Mouse (Mus musculus) limb, embryonic 13.5 days (tissue): Measurements from ENCODE around the gene Fam234b. TPM values are rescaled to one million over a fixed set of nuclear protein-coding genes. Genes with fewer than 3 reads are reported as not detected.

ENCODE experiments used
- ATAC-seq: fragments of 200-750 bp; cut with Nextera tagmentation; 2 replicates; pipeline ENCODE4 v1.8.0; 2017; ENCODE audit warnings: low read depth, moderate number of reproducible peaks, moderate TSS enrichment; ENCODE audit not compliant: low FRiP score
- H3K27ac ChIP-seq: fragments of 300-500 bp; sonication (generic); 2 replicates; pipeline ENCODE4 v1.5.1; 2015; ENCODE audit warnings: inconsistent platforms, mild to moderate bottlenecking, moderate library complexity
- H3K27me3 ChIP-seq: fragments of 300-500 bp; sonication (generic); 2 replicates; pipeline ENCODE4 v1.6.1; 2015; ENCODE audit warnings: mild to moderate bottlenecking, inconsistent platforms
- H3K36me3 ChIP-seq: fragments of 300-500 bp; sonication (generic); 2 replicates; pipeline ENCODE4 v1.6.1; 2015; ENCODE audit warnings: inconsistent platforms, mild to moderate bottlenecking, moderate library complexity
- H3K4me1 ChIP-seq: fragments of 300-500 bp; sonication (generic); 2 replicates; pipeline ENCODE4 v1.6.1; 2015; ENCODE audit warnings: inconsistent platforms
- H3K4me2 ChIP-seq: fragments of 300-500 bp; sonication (generic); replicated peaks from 2 replicates; pipeline ENCODE4 v1.6.1; 2015; ENCODE audit warnings: inconsistent platforms, mild to moderate bottlenecking, moderate library complexity
- H3K4me3 ChIP-seq: fragments of 300-500 bp; sonication (generic); 2 replicates; pipeline ENCODE4 v1.5.1; 2015; ENCODE audit warnings: moderate library complexity, mild to moderate bottlenecking, inconsistent platforms
- H3K9ac ChIP-seq: fragments of 300-500 bp; sonication (generic); 2 replicates; pipeline ENCODE4 v1.6.1; 2015; ENCODE audit warnings: mild to moderate bottlenecking, inconsistent platforms
- H3K9me3 ChIP-seq: fragments of 300-500 bp; sonication (generic); 2 replicates; pipeline ENCODE4 v1.6.1; 2016; ENCODE audit warnings: inconsistent platforms
- WGBS: fragments of 180-500 bp; shearing (Covaris S2); methylation state at CpG from one replicate; pipeline ENCODE4 v1.1.7; 2015; 5-methylcytosine and 5-hydroxymethylcytosine counted together
- polyA plus RNA-seq: library from polyadenylated mRNA; unstranded; fragments of >200 nt; fragmentation: Nextera tagmentation; extraction: Ambion mirVana; gene quantifications from 2 replicates; pipeline ENCODE4 v1.2.1, GENCODE M21; 2015

Fam234b gene
- polyA plus RNA-seq, 1 experiment from 2014 or later = 30.3 TPM

DNA sequence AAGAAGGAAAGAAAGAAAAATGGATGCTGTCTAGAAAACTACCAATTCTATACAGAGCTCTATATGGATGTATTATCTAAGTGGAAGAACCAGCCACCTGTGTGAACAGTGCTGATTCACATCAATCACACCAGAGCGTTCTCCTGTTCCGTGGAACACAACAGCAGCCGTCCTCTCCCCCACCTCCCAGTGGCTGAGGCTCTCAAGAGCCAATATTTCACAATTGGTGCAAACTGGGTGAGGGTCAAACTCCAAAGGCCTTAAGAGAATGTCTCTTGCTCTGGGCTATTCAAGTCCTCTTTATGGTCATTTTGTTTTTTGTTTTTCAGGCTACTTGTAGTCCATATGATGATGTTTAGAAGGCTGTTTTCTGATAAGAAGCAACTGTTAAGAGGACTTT lies 32.6 kb upstream of the Fam234b start:
- Histone ChIP-seq H3K27me3 (no peaks in the 10 kb centered on the region), H3K27ac (no peak overlapping the region), H3K4me2 (no peak overlapping the region), H3K4me3 (no peak overlapping the region), H3K36me3 (no peaks in the 10 kb centered on the region), H3K9me3 (no peaks in the 10 kb centered on the region), H3K4me1 (peaks cover 11% of the 10 kb centered on the region), H3K9ac (no peak overlapping the region)
- WGBS = 67% methylated on average over 3 of the region's 3 CpGs
- no peak for ATAC-seq

DNA sequence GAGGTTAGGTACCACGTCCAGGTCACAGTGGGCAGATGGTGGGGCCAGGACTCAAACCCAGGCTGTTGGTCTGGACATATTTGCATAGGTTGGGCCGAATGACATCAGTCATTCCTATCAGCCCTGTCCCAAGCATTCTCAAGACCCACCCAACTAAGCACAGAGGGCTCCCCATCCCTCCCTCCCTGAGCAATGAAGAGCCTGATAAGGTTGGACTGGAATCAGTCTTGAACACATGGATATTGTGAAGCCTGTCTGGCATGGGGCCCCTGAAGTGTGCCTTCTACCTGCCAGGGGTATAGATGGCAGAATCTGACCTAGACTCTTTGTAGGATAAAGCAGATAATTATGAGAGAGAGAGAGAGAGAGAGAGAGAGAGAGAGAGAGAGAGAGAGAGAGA lies 32.1 kb upstream of the Fam234b start:
- no peak for ATAC-seq
- Histone ChIP-seq H3K4me1 (peaks cover 11% of the 10 kb centered on the region), H3K4me3 (no peak overlapping the region), H3K9me3 (no peaks in the 10 kb centered on the region), H3K4me2 (no peak overlapping the region), H3K27me3 (no peaks in the 10 kb centered on the region), H3K36me3 (no peaks in the 10 kb centered on the region), H3K9ac (no peak overlapping the region), H3K27ac (no peak overlapping the region)
- 84% methylated on average over 2 of the region's 2 CpGs for WGBS

DNA sequence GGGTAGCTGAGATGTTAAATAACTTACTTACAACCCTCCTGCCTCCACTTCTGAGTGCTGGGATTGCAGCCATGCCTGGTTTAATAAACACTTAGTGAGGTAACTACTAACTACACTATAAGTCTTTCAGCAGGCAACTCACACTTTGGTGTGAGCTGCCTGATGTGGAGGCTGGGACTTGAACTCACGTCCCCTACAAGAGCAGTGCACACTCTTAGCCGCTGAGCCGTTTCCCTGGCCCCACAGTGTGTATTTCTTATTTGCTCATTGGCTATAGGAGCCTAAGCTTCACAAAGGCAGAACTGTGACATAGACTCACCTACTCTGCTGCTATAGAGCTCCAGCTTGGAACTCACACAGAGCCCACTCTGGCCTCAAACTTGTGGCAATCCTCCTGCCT lies 31.5 kb upstream of the Fam234b start:
- H3K9me3 ChIP-seq = no peaks in the 10 kb centered on the region
- H3K36me3 ChIP-seq = no peaks in the 10 kb centered on the region
- peaks cover 11% of the 10 kb centered on the region for H3K4me1 ChIP-seq
- no peak overlapping the region for H3K4me2 ChIP-seq
- H3K27me3 ChIP-seq = no peaks in the 10 kb centered on the region
- no peak overlapping the region for H3K9ac ChIP-seq
- 92% methylated on average over 3 of the region's 3 CpGs for WGBS
- no peak overlapping the region for H3K27ac ChIP-seq
- no peak for ATAC-seq
- H3K4me3 ChIP-seq = no peak overlapping the region

DNA sequence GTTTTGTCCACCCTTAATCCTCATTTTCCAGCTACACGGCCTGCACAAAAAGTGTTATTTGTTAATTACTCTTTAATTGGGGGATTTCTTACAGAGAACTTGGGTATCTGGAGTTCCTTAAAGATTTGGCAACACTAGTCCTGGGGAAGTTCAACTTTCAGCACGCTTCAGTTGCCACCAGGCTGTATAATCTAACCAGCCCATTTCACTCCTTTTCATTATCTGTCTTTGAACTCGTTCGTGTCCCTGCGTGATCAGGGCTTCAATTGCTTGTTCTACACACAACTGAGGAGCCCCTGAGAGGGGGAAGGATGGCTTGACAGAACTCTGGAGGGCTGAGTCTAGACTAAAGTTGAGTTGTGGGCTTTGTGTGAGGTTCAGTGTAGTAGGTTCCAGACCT lies 31.1 kb upstream of the Fam234b start:
- Histone ChIP-seq H3K4me3 (no peak overlapping the region), H3K9me3 (no peaks in the 10 kb centered on the region), H3K27ac (no peak overlapping the region)

DNA sequence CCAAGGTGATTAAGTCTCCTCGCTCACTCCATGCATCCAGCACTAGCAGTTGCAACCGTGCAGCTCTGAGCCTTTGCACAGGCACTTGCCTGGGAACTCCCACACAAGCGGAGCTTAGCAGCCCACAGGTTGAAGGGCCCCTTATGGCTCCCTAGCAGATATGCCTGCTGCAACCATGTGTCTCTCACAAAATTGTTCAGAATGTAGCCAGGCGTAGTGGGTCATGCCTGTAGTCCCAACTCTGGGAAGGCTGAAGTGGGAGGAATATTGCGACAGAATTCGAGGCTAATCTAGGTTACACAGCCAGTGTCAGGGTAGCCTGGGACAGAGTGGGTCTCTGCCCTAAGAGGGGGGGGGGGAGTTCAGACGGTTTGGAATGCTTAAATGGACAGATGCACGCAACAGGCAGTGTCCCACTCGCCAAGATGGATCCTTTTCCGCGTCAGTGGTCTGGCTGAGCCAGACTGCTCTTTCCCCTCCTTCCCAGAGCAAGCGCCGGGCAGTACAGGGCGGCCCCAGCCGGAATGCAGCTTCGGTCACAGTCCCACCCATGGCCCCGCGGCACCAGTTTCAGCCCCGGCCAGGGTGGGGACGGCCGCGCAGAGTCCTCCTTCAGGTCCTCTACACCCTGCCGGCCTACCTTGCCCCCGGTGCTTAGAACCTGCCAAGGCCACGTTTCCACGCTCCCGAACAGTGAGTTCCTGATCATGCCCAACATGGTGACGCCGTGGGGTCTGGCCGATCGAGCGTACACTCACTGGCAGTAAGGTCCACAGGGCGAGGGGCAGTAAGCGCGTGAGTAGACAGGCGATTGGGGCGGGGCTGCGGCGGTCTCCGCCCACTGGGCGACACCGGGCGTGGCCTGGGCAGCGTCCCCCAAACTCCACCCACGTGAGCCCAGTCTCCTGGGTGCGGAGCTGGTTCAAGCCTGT lies 30.1 kb upstream of the Fam234b start:
- Histone ChIP-seq H3K4me3 (peak overlapping the region; percentile 65), H3K4me2 (peak overlapping the region; percentile 85), H3K9me3 (no peaks in the 10 kb centered on the region), H3K4me1 (peaks cover 11% of the 10 kb centered on the region), H3K9ac (peak overlapping the region; percentile 76), H3K27ac (peak overlapping the region; percentile 52; the same call in 1 of the 2 replicates), H3K36me3 (no peaks in the 10 kb centered on the region), H3K27me3 (no peaks in the 10 kb centered on the region)
- WGBS = 3% methylated on average over 46 of the region's 46 CpGs
- ATAC-seq = peak; percentile 94

More for the DNA sequence above, 31.1 kb upstream of the Fam234b start:
- Histone ChIP-seq H3K9ac (no peak overlapping the region), H3K36me3 (no peaks in the 10 kb centered on the region), H3K4me2 (0 out of 2 replicates have a peak overlapping the region, but pooled peaks have one; percentile 85), H3K4me1 (peaks cover 11% of the 10 kb centered on the region), H3K27me3 (no peaks in the 10 kb centered on the region)
- no peak for ATAC-seq
- 61% methylated on average over 5 of the region's 5 CpGs for WGBS

DNA sequence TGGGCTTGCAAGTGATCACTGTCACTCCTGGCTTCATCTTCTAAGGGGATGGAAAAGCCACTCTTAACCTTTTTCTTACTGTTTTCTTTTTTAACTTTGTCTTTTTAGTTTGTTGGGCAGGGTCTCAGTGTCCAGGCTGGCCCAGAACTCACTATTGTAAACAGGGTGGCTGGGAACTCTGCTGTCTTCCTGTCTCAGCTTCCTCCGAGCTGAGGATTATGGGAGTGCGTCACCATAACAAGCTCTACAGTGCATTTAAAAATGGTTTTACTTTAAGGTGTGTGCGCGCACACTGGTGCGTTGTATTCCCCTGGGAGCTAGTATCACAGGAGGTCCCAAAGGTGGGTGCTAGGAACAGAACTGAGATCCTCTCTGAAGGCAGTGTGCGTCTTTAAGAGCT lies 29.3 kb upstream of the Fam234b start:
- ATAC-seq = no peak
- 75% methylated on average over 6 of the region's 6 CpGs for WGBS

DNA sequence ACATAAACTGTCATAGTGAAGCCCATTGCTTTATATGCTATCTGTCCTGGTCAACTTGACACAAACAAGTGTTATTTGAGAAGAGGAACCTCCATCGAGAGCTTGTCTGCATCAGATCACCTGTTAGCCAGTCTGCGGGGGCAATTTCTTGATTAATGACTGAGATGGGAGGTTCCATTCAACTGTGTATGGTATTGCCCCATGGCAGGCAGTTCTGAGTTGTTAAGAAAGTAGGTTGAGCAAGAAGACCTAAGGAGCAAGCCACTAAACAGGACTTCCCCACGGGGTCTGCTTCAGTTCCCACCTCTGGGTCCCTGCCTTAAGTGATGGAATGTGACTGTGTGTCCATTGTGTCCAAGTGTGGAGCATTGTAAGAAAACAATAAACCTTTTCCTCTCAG lies 28.5 kb upstream of the Fam234b start:
- Histone ChIP-seq H3K4me1 (peaks cover 11% of the 10 kb centered on the region), H3K36me3 (no peaks in the 10 kb centered on the region), H3K9ac (no peak overlapping the region), H3K4me3 (no peak overlapping the region), H3K9me3 (no peaks in the 10 kb centered on the region), H3K4me2 (no peak overlapping the region), H3K27ac (no peak overlapping the region), H3K27me3 (no peaks in the 10 kb centered on the region)
- ATAC-seq = no peak
- WGBS = 91% methylated on average over 3 of the region's 3 CpGs

More for the DNA sequence above, 29.3 kb upstream of the Fam234b start:
- peak overlapping the region; percentile 65 for H3K4me3 ChIP-seq
- no peaks in the 10 kb centered on the region for H3K36me3 ChIP-seq
- H3K4me1 ChIP-seq = peaks cover 11% of the 10 kb centered on the region
- peak overlapping the region; percentile 85 for H3K4me2 ChIP-seq
- peak overlapping the region; percentile 76 for H3K9ac ChIP-seq
- no peaks in the 10 kb centered on the region for H3K9me3 ChIP-seq
- no peak overlapping the region for H3K27ac ChIP-seq
- no peaks in the 10 kb centered on the region for H3K27me3 ChIP-seq

DNA sequence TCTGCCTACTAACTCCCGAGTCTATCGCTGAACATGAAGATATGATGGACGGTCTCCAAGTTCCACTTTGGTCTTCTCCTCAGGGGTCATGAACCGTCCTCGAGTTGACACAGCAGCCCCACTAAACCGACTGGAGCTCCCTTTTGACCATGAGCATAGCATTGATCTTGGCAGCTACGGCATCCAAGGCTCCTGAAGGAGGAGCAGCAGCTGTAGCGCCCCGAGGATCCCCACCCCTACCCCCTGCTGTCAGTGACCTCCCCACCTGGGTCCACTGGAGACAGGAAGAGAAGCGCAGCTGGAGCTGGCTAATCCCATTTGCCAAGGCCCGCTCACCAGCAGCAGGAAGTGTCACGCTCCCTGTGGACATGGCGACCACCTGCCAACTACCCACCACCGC lies 26.0 kb upstream of the Fam234b start:
- Histone ChIP-seq H3K4me2 (no peak overlapping the region), H3K4me1 (peaks cover 11% of the 10 kb centered on the region), H3K9ac (no peak overlapping the region), H3K27ac (no peak overlapping the region), H3K36me3 (no peaks in the 10 kb centered on the region), H3K9me3 (no peaks in the 10 kb centered on the region), H3K27me3 (no peaks in the 10 kb centered on the region), H3K4me3 (no peak overlapping the region)
- WGBS = 65% methylated on average over 14 of the region's 14 CpGs
- no peak for ATAC-seq

DNA sequence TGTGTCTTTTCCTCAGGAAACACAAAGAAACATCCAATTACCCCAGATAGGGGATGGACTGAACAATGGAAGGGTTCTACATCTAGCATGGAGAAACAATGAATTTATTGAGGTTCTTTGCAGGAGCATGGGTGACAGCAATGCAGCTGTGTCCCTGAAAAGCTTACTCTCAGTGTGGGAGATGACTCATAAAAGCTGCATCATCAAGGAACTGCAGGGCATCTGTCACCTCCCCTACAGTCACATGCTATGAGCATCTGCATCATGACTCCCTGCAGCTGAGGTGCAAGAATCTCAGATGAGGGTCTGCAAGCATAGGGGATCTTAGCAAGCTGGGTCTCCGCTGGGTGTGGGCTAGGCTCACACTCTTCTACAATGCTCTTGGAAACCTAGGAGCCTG lies 22.8 kb upstream of the Fam234b start:
- Histone ChIP-seq H3K9me3 (no peaks in the 10 kb centered on the region), H3K27me3 (peaks cover 3% of the 10 kb centered on the region; the same call in 1 of the 2 replicates), H3K9ac (no peak overlapping the region), H3K4me1 (no peaks in the 10 kb centered on the region), H3K27ac (no peak overlapping the region), H3K4me3 (no peak overlapping the region), H3K4me2 (no peak overlapping the region), H3K36me3 (no peaks in the 10 kb centered on the region)
- no peak for ATAC-seq
- 91% methylated on average over 1 of the region's 1 CpGs for WGBS

DNA sequence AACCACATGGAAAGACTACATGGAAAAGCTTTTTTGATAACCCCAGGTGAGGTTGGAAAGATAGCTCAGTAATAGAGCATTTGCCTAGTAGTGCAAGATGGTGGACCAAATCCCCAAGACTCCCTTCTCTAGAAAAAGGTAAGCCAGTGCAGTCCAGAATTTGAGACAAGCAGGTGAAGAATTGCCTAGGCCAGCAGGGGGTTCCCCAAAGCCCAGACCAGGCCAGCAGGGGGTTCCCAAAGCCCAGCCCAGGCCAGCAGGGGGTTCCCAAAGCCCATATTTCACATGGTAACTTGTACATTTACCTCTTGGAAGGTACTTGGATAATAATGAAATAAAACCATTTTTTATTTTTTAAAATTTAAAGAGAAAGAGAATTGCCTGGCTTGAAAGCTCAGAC lies 20.5 kb upstream of the Fam234b start:
- Histone ChIP-seq H3K9me3 (no peaks in the 10 kb centered on the region), H3K4me1 (no peaks in the 10 kb centered on the region), H3K27me3 (peaks cover 3% of the 10 kb centered on the region; the same call in 1 of the 2 replicates), H3K27ac (no peak overlapping the region), H3K36me3 (no peaks in the 10 kb centered on the region), H3K4me2 (no peak overlapping the region), H3K4me3 (no peak overlapping the region), H3K9ac (no peak overlapping the region)
- no peak for ATAC-seq

DNA sequence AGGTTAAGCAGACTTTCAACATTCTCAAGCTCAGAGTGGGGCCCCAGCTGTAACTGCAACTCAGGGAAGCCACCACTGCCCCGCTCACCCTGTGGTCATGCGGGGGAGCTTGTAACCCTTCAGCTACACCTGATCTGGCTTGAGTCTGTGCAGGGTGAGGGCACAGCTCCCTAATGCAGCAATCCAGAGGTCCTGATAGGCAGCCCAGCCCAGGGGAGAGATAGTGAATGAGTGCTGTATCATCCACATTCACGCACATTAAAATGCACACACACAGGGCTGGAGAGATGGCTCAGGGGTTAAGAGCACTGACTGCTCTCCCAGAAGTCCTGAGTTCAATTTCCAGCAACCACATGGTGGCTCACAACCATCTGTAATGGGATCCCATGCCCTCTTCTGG lies 19.2 kb upstream of the Fam234b start:
- WGBS = 45% methylated on average over 3 of the region's 3 CpGs
- no peak overlapping the region for H3K4me3 ChIP-seq
- no peaks in the 10 kb centered on the region for H3K4me1 ChIP-seq
- no peak overlapping the region for H3K27ac ChIP-seq
- no peaks in the 10 kb centered on the region for H3K36me3 ChIP-seq
- peaks cover 3% of the 10 kb centered on the region; the same call in 1 of the 2 replicates for H3K27me3 ChIP-seq
- no peak overlapping the region for H3K9ac ChIP-seq
- ATAC-seq = no peak
- H3K9me3 ChIP-seq = no peaks in the 10 kb centered on the region
- no peak overlapping the region for H3K4me2 ChIP-seq

DNA sequence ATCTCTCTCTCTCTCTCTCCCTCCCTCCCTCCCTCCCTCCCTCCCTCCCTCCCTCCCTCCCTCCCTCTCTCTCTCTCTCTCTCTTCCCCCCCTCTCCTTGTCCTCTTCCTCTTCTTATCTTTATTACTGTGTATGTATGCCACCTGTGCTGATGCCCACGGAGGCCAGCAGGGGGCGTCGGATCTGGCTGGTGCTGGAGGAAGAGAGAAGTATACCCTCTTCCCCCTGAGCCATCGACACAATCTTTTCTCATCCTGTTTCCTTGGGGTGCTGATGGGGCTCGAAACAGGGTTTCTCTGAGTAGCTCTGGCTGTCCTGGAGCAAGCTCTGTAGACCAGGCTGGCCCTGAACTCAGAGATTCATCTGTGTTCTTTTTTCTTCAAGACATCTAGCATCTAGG lies 14.9 kb upstream of the Fam234b start:
- Histone ChIP-seq H3K4me3 (no peak overlapping the region), H3K36me3 (no peaks in the 10 kb centered on the region), H3K27me3 (peaks cover 3% of the 10 kb centered on the region; the same call in 1 of the 2 replicates), H3K4me2 (no peak overlapping the region), H3K27ac (no peak overlapping the region), H3K9me3 (no peaks in the 10 kb centered on the region), H3K4me1 (no peaks in the 10 kb centered on the region), H3K9ac (no peak overlapping the region)
- no peak for ATAC-seq
- WGBS = 56% methylated on average over 5 of the region's 5 CpGs
